Mouse (Mus musculus) bone marrow macrophage, adult 2 months (primary cell): ENCODE data around the gene Cmas.

Experiments used
- CTCF ChIP-seq: IDR thresholded peaks from 2 replicates; pipeline ENCODE4 v1.5.1; 2012; ENCODE audit warnings: low read depth, mild to moderate bottlenecking, low read length, moderate library complexity
- POLR2A ChIP-seq: IDR thresholded peaks from 2 replicates; pipeline ENCODE4 v1.6.1; 2012; ENCODE audit warnings: mild to moderate bottlenecking, low read depth, low read length, borderline replicate concordance

DNA sequence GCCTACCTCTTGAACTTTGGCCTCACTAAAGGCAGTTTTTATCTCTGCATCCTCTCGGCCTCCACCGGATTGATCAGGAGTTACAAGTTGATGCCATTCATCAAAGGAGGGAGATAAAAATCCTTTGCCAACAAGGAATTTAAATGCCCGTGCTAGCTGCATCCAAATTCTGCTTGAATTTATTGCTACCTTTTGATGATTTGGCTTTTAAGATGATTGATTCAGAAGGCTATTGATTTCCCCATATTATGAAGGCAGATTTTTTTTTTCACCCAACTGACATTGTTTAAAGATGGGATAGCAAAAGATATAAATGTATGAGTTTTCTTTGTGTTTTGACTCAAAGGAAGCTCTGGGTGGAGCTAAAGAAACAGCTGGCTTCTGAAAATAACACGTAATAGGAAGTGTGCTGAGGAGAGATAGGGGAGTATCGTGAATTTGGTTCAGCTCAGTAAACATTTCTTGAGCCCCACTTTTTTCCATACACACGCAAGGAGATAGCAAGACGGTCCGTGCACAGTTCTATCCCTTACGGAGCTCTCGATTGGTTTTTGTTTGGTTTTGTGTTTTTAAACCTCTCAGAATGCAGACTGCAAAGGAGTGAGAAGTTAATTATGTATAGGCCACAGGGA is 964 bp downstream of the Cmas start:
- TF ChIP-seq CTCF, result no peak
- no peak for TF ChIP-seq POLR2A
